Mouse (Mus musculus): ENCODE measurements around the gene Mrps25. TPM values are rescaled to one million over a fixed set of nuclear protein-coding genes. Genes with fewer than 3 reads are reported as not detected.

The Mrps25 gene
- 10 to 100 TPM; 55.7 to 56.8 TPM for total RNA-seq (2021)

DNA sequence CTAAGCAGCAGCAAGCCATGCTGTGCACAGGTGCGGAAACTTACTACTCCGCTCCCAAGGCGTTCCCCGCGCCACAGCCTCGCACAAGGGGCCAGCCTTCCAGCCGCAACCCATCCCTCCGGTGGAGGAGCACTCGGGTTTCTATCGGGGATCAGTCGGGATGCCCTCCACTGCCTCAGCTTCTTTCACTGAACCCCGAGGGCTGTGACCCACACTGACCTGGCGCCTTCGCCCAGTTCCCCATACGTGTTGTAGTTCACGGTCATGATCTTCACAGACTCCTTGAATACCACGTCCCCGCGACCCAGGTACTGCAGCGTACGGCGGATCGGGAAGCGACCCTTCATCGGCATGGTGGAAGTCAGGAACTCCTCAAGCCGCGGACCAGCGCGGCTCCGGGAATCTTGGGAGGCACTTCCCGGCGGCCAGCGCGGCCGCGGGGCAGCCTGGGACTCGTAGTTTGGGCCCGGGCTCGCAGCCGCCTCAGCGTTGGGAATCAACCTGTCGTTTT lies at the start of gene Mrps25:
Gene Mrps25 (minus strand): TSS at position 413 of the 511 bp plus-strand sequence.
- DNase-seq = peak; percentile 73

DNA sequence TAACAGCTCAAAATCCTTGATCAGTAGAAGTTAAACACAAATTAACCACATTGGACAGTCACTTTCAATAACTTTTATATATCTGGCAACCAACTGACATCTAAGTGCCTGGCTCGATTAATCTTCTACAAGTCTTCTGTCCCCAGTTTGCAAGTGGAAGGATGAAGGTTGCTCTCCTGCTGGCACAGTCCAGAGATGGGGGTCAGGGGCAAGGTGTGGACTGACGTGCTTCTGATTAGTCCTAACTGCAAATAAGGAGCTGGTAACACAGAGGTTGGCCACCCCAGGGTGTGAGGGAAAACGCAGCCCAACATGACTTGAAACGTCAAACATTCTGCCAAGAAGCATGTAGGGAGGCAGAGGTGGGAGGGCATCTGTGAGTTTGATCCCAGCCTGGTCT lies 47.9 kb upstream of the Mrps25 start:
- DNase-seq = no peak

DNA sequence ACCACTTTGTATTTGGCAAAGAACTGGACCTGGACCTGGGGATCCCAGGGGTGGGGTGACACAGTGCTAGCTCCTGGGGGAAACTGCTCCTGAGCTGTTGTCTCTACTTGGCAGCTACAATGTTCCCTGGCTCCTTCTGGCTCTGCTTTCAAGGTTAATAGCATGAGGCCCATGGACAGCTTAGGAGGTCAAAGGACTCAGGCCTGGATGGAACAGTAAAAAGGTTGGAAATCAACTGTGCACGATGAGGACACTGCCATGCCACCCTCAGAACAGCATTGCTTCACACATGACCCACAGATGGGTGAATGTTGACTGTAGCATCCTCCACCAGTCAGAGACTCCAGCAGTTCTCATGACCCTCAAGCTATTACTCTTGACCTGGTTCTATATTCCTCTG lies 47.5 kb upstream of the Mrps25 start:
- no peak for DNase-seq

DNA sequence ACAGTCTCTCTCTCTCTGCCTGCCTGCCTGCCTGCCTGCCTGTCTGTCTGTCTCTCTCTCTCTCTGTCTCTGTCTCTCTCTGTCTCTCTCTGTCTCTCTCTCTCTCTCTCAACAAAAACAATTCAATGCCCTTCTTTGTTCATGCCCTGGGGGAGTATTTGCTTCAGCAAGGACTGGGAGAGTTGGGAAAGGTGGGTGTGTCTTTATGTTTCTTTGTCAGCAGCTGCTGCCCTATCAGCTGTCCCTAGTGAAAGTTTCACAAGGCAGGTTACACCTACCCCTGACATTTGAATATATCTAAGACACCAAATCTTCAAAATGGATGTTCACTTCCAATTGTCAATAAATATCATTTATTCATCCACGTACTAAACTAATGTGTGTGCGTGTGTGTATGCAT lies 45.8 kb upstream of the Mrps25 start:
- DNase-seq = no peak

DNA sequence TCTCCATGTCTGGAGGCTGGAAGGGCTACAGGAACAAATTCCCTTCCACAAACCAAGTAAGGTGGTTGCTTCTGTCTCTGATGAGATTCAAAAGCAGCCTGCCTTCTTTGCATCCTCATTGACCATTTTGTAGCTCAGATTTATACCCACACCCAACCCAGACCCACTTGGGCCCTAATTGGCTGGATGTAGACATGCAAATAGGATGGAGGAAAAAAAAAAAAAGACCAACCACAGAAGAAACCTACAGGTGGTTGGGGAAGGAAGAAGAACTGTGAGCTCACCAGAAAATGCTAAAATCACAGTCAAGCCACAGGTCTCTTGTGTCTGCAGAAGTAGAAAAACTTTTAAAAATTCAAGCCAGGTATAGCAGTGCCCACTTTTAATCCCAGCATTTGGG lies 45.3 kb upstream of the Mrps25 start:
- DNase-seq = no peak

DNA sequence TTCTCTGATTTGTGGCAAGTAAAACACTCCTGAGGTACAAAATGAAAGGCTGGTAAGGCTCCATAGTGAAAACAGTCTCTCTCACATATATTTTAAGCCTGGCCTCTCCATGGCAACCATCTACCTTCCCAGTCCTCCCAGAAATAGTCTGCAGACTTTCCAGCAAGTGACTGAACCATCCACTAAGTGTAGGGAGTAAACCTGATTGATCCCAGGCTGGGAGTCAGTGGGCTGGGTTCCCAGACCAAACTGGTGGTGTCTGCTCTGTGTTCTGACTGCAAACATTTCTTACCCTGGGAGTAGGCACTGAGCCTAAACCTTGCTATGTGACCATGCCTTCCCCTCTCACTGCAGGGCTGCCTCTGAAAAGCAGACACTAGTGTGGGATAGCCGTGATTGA lies 41.1 kb upstream of the Mrps25 start:
- no peak for DNase-seq

DNA sequence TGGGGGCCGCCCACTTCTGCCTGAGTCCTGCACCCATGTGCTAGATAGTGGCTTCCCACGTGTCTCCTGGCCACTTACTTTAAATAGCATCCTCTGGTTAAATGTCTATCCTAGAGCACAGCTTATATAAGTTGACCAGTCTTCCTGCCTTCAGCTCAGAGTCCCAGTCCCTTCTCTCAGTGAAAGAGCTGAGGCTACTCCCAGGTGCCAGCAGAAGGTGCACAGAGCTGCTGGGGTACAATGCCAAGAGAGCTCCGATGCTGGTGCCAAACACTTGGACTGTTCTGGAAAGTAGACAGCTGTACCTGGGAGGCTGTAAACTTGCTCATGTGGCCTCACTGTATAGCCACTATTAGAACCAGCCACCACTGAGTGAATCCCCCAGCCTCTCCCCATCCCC lies 38.2 kb upstream of the Mrps25 start:
- DNase-seq = no peak

DNA sequence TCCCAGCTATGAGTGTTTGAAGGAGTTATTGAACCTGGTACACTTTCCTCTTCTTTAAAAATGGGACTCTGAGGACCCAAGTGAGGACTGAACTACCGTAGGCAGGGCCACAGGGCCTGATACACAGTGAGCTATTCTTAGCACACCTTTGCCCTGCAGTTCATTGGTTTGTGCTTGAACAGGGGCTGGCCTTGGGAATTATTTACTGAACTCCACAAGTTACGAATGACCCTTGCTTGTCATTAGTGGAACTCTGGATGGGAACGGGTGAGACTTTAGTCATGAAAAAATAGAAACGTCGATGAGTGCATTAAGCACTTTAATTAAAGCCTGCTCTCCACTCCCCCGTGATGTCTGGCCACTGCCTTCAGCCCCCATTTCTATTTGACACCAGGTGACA lies 37.8 kb upstream of the Mrps25 start:
- DNase-seq = no peak

DNA sequence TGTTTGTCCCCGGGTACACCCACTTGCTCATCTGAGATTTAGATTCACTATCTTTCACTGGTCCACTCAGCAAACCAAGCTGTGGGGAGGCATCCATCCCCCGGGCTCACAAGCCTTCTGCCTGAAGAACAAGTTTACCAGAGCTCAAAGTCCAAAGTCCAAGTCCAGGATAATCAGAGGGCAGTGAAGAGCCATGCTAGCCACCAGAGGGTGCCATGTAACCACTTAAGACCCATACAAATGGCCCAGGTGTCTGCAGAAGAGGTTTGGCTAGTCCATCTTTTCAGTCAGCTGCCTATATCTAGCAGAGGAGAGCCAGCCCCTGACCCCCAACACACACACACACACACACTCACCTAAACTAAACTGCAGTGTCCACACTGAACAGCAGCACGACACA lies 35.6 kb upstream of the Mrps25 start:
- DNase-seq = peak; percentile 45

DNA sequence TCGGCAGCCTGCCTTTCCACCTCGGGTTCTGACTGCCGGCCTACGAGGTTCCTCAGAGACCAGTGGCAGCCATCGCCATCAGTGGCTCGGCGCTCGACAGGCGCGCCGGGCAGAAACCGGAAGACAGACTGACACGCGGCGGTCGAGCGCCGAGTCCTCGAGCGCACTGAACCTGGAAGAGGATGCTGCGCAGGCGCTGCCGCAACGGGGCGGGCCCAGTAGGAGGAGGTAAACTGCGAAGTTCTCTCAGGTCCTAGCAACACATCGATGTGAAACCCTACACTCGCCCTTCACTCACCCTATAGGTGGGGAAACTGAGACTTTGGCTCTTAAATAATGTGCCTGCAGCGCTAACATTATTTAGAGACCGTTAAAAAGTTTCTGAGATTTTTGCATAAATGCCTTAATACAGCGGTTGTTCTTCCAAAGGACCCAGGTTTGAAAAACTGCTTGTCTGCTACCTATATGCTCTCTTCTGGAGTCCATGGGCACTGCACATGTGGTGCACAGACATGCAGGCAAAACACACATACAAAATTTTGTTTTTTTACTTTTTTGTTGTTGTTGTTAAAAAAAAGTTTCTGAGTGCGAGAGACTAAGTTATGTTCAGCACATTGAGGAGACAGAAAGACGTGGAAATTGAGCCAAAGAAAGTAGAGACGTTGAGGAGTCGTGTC lies 31.1 kb upstream of the Mrps25 start, which contains the start of gene Rbsn:
Gene Rbsn (minus strand): TSS at position 153 of the 677 bp plus-strand sequence.
- peak; percentile 92 for DNase-seq

DNA sequence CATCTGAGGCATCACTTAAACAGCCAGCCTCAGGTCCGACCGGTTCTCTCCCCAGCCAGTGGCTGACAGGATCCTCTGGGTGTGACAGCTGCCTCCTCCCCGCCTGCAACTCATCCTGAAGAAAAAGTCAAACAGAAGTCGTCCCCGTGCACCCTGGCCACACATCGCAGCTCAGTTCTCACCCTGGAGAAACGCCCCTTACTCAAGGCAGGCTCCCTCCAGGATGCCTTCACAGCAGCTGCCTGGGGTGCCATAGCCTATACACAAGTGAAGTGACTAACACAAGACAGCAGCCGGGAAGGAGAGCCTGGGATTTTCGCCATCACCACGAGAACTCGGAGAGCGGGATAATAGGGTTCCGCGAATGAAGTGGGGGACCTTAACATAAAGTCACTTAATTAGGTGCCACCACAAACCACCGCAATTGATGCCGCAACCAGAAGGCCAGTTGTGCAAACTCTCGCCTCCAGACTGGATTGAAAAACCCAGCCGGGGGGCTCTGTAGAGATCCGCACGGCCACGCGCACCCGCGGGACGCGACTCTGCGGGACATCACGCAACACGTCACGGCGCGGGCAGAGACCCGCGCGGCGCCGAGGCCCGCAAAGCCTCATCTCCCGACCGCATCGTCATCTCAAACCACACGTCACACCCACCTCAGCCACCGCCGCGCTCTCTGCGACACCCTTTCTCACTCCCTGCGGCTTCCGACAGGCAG lies 30.4 kb upstream of the Mrps25 start:
- peak; percentile 6 for DNase-seq

DNA sequence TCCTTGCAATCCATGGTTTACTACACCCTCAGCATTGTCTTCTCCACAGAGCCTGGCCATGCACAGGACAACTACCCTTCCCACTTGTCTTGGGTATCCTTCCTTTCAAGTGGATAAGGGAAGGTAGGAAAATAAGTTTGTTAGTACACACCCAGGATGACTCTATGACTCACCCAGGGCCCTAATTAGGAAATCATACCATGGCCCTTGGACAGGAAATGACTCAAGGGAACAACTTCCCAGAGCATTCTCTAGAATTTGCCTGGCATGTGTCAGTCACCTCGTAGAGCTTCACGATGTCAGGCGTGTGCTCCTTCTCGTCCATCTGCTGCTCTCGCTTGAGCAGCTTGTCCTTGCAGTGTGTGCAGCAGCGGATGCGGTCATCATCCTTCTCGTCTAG lies 15.6 kb upstream of the Mrps25 start:
- DNase-seq = no peak

DNA sequence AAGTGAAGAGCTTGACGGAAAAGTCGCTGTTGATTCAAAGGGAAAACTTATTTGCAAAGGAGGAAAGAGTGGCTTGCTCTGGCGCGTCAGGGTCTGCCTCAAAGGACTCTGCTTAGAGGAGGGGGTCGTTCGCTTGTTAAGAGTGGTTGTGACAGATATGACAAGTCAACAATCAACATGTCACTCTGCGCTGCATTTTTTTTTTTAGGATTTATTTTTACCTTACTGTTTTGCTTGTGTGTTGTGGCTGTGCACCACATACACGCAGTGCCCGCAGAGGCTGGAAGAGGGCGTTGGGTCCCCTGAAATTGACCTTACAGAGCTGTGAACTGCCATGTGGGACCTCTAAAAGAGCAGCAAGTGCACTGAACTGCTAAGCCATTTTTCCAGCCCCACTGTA lies 345 bp upstream of the Mrps25 start:
- DNase-seq = no peak

DNA sequence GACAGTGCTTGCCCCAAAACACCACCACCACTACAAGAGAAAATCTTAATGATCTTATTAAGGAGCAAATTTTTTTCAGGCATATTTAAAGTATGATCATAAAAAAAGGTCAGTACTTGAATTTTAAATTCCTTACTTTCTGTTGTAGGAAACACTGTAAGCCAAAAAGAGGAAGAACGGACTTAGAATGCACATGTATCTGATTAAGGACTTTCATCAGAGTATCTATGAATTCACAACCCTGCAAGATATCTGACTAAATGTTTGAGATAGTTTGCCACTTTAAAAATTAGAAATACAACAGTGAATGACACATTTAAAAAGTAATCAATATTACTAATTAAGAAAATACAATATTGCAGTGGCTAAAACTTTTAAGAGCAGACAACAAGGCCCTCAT lies 7.4 kb downstream of the Mrps25 start:
- DNase-seq = no peak

DNA sequence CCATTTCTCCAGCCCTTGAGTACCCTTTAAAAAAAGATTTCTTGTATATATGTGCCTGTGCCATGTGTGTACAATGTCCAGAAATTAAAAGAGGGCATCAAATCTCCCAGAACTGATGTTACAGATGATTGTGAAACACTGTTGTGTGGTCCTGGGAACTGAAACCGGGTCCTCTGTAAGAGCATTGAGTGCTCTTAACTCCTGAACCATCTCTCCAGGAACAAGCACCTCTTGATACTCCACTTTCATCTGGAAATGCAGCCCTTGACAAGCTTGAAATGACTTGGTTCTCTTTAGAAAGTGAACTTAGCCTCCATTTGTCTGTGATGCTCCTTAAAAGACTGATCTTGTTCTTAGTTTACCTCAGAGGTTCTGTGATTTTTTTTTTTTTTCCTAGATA lies 21.1 kb downstream of the Mrps25 start:
- no peak for DNase-seq

DNA sequence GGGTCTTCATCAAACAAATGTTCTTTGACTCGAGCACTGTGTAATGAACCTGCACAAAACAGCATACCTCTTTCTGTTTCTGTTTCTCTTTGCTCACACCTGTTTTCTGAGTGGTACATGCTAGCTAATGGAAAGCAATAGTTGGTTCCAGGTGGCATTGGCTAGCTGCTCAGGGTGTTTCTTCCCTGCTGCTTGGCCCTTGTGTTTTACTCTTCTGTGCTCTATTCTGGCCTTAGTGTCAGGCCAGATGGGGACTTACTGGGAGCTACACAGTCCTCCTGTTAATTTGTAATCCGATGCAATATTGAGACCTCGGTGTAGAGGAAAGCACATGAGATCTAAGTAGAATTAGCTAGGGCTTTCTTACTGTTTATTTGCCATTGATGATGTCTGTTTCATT lies 25.0 kb downstream of the Mrps25 start:
- no peak for DNase-seq

DNA sequence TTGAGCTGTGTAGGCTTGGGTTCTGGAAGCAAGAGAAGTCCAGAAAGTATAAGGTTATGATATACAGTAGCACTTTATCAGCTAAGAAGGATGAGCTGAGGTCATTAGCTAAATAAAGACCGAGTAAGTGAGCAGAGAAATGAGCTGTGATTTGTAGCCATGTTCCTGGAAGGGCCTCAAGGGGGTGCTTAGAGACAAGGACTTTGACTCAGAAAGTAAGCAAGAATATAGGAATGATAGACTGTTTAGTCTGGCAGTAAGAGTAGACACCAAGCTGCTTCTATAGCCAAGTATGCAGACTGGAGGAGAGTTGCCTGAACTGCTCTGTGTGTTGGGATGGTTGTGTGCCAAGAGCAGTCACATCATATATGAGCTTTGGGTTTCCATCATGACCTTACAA lies 30.1 kb downstream of the Mrps25 start:
- DNase-seq = no peak

DNA sequence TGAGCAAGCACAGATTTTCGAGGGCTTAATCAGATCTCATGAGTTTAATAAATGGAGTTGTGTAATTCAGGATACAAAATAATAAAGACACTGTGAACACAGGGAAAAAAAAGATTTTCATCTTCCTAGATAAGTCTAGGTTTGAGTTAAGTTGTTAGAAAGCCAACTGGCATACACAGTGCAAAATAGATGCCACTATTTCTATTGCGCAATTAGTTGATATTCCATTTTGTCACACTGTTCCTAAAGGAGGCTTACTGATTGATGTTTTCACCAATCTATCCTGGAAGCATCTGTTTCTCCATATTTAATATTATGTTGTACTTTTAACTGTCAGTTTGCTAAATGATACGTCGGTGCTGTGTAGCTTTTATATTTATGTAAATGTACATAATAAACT lies 38.0 kb downstream of the Mrps25 start:
- no peak for DNase-seq

DNA sequence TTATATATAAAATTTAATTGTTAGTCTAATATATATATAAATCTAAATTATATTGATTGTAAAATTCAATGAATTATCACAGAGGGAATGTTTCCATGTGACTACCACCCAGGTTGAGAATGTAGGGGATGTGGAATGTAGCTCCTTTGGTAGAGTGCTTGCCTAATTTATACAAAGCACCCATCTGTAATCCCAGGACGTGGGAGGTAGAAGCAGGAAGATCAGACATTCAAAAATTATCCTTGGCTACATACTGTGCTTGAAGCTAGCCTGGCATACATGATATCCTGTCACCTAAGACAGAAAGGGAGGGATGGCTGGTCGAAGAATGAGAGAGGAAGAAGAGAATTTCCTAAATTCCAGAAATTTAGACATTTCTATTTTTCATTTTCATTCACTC lies 47.5 kb downstream of the Mrps25 start:
- no peak for DNase-seq

DNA sequence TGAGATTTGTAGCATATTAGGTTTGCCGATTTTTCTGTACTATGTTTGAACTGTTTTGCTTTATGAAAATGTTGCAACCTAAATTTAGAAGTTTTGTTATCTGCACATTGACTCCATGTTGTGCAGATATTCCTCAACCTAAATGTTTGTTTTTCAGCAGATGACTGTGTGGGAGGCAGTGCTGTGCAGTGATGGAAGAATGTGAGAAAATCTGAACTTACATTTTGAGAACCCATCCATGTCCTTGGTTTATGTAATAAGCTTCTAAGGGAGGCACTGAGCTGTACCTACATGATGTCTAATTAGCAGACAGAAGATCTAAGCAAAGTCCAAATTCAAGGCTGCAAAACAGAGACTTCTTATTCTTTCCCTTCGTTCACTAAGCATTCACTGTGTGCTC lies 50.2 kb downstream of the Mrps25 start:
- DNase-seq = no peak

DNA sequence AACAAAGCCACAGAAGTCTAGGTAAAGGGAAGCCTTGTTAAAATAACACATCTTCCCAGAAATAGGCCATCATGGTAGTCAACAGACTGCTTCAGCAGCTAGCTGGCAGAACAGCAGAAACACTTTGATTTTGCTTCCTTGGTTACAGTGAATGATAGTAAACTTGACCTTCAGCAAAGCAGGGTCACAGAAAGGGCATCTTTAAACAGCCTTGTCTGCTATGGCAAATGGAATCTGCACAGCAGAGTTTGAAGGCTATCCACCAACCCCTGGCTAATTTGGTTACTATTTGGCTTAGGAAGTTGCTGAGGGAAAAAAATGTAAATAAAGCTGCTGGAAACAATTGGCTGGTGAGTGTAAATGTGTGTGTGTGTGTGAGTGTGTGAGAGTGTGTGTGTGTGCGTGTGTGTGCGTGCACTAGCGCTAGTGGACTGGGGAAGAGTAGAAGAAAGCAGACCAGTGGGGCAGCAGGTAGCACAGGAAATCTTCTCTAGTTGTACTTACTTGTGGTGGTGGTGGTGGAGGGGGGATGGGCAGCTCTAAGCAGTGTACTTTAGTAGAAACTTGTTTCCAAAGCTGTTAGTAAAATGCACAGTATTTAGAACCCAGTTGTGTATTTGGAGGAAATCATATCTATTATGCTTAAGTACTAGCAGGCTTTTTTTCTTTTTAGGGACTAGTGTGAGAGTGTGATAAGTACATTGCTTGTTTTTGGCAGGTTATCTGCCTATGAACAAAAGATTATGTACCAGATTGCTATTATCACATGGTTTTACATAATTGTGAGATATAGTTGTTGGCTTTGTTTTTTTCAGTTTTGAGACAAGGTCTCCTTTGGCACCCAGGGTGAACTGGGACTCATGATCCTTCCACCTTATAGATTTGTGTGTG lies 51.6 kb downstream of the Mrps25 start:
- DNase-seq = no peak

DNA sequence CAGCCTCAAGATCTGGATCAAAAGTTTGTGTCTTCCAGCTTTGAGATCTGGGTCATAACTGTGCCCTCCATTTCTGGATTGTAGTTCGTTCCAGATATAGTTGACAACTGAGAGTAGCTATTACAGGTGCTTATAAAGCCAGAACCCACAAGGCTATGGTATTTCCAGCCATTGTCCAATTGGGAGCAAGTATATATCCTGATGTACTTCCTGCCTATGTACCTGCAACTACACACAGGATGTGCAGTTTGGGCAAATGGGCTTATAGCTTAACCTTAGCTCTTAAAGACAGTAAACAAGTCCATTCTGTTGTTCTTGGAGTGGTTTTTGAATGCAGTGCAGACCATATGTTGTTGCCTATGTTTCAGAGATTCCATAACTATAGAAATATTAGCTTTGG lies 52.4 kb downstream of the Mrps25 start:
- DNase-seq = no peak

DNA sequence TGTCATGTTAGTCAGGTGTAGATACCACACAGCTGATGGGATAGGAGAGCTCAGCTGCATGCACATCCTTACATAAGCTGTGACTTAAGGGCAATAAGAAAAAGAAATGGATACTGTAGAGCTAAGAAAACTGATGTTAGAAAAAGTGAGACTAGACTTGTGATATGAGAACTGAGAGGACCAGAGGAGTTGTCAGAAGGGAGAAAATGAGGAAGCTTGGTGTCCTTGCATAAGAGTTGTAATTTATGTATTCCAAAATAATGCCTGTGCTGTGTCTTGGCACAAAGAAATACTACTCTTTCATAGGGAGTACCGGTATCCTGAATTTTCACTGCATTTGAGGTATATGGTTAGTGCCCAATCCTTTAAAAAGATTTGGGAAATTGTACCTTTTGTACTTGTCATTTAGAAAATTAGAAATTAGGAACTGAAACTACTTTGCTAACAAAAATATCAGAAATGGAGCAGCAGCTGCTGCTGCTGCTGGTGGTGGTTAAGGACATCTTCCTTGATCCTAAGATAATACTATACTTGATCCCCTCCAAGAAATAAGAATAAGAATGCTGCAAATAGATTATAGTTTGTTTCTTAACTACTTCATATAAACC lies 56.9 kb downstream of the Mrps25 start:
- DNase-seq = no peak
